Mouse (Mus musculus) stomach, postnatal 0 days (tissue): ENCODE measurements around the gene Ugt2a3. TPM values are rescaled to one million over a fixed set of nuclear protein-coding genes. Genes with fewer than 3 reads are reported as not detected.
"Not testable (repeated sequence)": the region's sequence is repeated elsewhere in the genome, so short reads cannot be mapped to it uniquely, and the experiment has no call there.

Source experiments
- ATAC-seq: fragments of 200-750 bp; cut with Nextera tagmentation; 2 replicates; pipeline ENCODE4 v1.8.0; 2017; ENCODE audit not compliant: low FRiP score, low TSS enrichment
- DNase-seq: peaks from one replicate; pipeline ENCODE4 v3.0.0-alpha.2; 2016; ENCODE audit warnings: low spot score
- H3K27ac ChIP-seq: fragments of 300-500 bp; sonication (generic); replicated peaks from 2 replicates; pipeline ENCODE4 v1.5.1; 2014; ENCODE audit warnings: mild to moderate bottlenecking, control low read depth
- H3K27me3 ChIP-seq: fragments of 300-500 bp; sonication (generic); 2 replicates; pipeline ENCODE4 v1.6.1; 2014; ENCODE audit warnings: low read length; ENCODE audit not compliant: control insufficient read depth, insufficient read depth
- H3K36me3 ChIP-seq: fragments of 300-500 bp; sonication (generic); 2 replicates; pipeline ENCODE4 v1.6.1; 2014; ENCODE audit warnings: low read length, mixed read lengths; ENCODE audit not compliant: control insufficient read depth, insufficient read depth
- H3K4me1 ChIP-seq: fragments of 300-500 bp; sonication (generic); replicated peaks from 2 replicates; pipeline ENCODE4 v1.6.1; 2014; ENCODE audit warnings: antibody characterized with exemption; ENCODE audit not compliant: control insufficient read depth, insufficient read depth
- H3K4me2 ChIP-seq: fragments of 300-500 bp; sonication (generic); replicated peaks from 2 replicates; pipeline ENCODE4 v1.6.1; 2014; ENCODE audit warnings: low read depth, mild to moderate bottlenecking, control low read depth, moderate library complexity
- H3K4me3 ChIP-seq: fragments of 300-500 bp; sonication (generic); 2 replicates; pipeline ENCODE4 v1.5.1; 2014; ENCODE audit warnings: low read depth, low read length, control low read depth
- H3K9ac ChIP-seq: fragments of 300-500 bp; sonication (generic); 2 replicates; pipeline ENCODE4 v1.6.1; 2014; ENCODE audit warnings: mild to moderate bottlenecking, low read length, control low read depth, mixed read lengths
- H3K9me3 ChIP-seq: fragments of 300-500 bp; sonication (generic); 2 replicates; pipeline ENCODE4 v1.6.1; 2016; ENCODE audit warnings: low read length; ENCODE audit not compliant: control insufficient read depth
- CTCF ChIP-seq: IDR thresholded peaks from 2 replicates; pipeline ENCODE4 v1.5.1; 2016; ENCODE audit warnings: antibody characterized with exemption, low read depth, mild to moderate bottlenecking, moderate library complexity
- EP300 ChIP-seq: optimal IDR thresholded peaks from 2 replicates; pipeline ENCODE3; 2016; ENCODE audit warnings: antibody characterized with exemption
- WGBS: fragments of 180-500 bp; shearing (Covaris S2); extraction: QIAGEN DNeasy Blood & Tissue Kit; methylation state at CpG from one replicate; pipeline ENCODE4 v1.1.7; 2014; 5-methylcytosine and 5-hydroxymethylcytosine counted together
- polyA plus RNA-seq: library from polyadenylated mRNA; unstranded; fragments of >200 nt; fragmentation: Nextera tagmentation; extraction: Ambion mirVana; gene quantifications from 2 replicates; pipeline ENCODE4 v1.2.1, GENCODE M21; 2015

The Ugt2a3 gene
- polyA plus RNA-seq: 0.55 and 0.96 TPM in 2 replicates

DNA sequence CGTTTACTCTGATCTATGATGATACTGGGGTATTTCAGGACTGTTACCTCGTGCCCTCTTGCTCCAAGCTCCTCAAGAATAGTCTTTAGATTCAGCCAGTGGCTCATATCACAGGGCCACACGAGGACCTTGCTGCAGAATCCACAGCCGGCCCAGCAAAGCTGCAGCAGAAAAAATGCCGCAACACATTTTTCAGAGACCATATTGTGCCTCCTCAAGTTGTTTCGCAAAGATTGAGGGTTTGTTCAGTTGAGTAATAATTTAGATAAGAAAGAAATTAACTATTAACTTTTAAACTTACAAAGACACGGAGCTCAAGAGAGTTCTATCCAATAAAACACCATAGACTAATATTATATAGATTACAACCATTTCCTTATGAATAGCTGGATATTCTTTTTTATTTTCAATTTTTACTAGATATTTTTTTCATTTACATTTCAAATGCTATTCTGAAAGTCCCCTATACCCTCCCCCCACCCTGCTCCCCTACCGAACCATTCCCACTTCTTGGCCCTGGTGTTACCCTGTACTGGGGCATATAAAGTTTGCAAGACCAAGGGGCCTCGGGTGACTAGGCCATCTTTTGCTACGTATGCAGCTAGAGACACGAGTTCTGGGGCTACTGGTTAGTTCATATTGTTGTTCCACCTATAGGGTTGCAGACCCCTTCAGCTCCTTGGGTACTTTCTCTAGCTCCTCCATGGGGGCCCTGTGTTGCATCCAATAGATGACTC lies at the start of gene Ugt2a3:
Gene Ugt2a3 (minus strand): TSS at position 235 of the 737 bp plus-strand sequence.
- 69% methylated on average over 11 of the region's 11 CpGs for WGBS
- H3K27me3 ChIP-seq: no peaks in the 10 kb centered on the region
- H3K9ac ChIP-seq: no peak within 1 kb of the TSS
- DNase-seq: no peak
- no peak within 1 kb of the TSS for H3K27ac ChIP-seq
- TF ChIP-seq CTCF (no peak), EP300 (no peak)
- no peak for ATAC-seq
- no peak within 1 kb of the TSS for H3K4me2 ChIP-seq
- H3K4me1 ChIP-seq: no peaks in the 10 kb centered on the region
- H3K36me3 ChIP-seq: no peaks in the 10 kb centered on the region
- no peak within 1 kb of the TSS for H3K4me3 ChIP-seq
- H3K9me3 ChIP-seq: no peaks in the 10 kb centered on the region

DNA sequence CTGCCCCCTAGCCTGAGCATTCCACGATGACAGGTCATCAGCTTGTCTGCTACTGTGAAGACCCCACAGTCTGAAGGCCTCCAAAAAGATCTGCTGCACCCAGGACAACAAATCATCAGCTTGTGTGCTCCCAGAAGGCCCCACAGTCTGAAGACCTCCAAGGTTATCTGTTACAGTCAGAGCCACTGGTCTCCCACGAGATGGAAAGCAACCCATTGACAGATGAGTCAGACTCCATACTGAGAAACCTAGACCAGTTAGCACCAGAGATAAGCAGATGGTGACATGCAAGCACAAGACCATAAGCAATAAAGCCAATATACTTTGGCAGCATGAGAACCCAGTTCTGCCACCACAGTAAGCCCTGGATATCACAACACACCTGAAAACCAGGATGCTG lies 43.2 kb upstream of the Ugt2a3 start:
- 46% methylated on average over 2 of the region's 2 CpGs for WGBS
- H3K4me1 ChIP-seq: no peaks in the 10 kb centered on the region
- H3K36me3 ChIP-seq: no peaks in the 10 kb centered on the region
- TF ChIP-seq EP300 (no peak), CTCF (no peak)
- no peaks in the 10 kb centered on the region for H3K9me3 ChIP-seq
- no peak overlapping the region for H3K27ac ChIP-seq
- no peak overlapping the region for H3K9ac ChIP-seq
- H3K4me3 ChIP-seq: no peak overlapping the region
- H3K27me3 ChIP-seq: no peaks in the 10 kb centered on the region
- H3K4me2 ChIP-seq: no peak overlapping the region
- DNase-seq (no peak), ATAC-seq (no peak)

DNA sequence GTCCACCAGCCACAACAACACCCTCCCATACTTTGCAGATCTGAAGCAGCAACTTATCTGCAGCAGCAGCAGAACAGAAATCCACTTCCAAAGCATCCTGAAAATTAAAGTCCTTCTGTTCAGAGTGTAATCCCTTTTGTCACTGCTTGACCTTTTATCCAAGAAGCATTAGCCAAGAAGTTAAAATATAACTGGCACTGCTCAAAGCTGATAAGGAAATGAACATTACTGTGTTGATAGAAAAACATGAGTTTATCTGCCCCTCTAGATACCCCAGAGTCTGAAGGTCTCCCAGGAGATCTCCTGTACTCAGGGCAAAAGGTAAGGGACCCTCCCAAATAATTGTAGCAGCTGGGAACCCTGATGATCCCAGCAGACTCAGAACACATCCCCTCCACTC lies 42.8 kb upstream of the Ugt2a3 start:
- Histone ChIP-seq H3K4me1 (no peaks in the 10 kb centered on the region), H3K9ac (no peak overlapping the region), H3K4me2 (no peak overlapping the region), H3K36me3 (no peaks in the 10 kb centered on the region), H3K4me3 (no peak overlapping the region), H3K9me3 (no peaks in the 10 kb centered on the region), H3K27me3 (no peaks in the 10 kb centered on the region), H3K27ac (no peak overlapping the region)
- TF ChIP-seq EP300: no peak
- DNase-seq (no peak), ATAC-seq (no peak)

DNA sequence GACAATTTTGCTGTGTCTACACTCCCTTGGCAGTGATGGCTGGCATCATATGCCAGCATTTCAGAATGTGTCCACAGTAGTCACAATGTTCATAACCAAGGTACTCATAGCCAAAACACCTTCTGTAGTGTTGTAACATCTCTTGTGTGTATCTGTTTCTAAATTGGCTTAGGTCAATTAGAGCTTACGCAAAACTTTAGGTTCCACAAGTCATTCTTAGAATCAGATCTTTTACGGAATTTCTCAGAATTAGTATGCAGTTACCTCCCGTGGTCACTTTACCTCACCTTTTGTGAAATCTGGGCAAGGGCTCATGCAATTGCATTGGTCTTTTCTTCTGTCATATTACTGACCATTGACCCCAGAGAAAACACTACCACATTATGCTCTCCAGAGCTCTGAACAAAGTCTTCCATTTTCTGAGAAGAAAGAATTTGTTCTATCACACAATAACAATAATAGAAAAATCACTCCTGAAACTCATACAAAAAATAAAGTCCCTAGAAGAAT lies 38.9 kb upstream of the Ugt2a3 start:
- WGBS: 84% methylated on average over 3 of the region's 3 CpGs
- H3K27me3 ChIP-seq: no peaks in the 10 kb centered on the region
- no peak overlapping the region for H3K4me2 ChIP-seq
- H3K9me3 ChIP-seq: no peaks in the 10 kb centered on the region
- ATAC-seq: no peak
- no peak overlapping the region for H3K27ac ChIP-seq
- TF ChIP-seq EP300: no peak
- TF ChIP-seq CTCF: no peak
- H3K4me3 ChIP-seq: no peak overlapping the region
- H3K4me1 ChIP-seq: no peaks in the 10 kb centered on the region
- H3K36me3 ChIP-seq: no peaks in the 10 kb centered on the region
- DNase-seq: no peak
- H3K9ac ChIP-seq: no peak overlapping the region

DNA sequence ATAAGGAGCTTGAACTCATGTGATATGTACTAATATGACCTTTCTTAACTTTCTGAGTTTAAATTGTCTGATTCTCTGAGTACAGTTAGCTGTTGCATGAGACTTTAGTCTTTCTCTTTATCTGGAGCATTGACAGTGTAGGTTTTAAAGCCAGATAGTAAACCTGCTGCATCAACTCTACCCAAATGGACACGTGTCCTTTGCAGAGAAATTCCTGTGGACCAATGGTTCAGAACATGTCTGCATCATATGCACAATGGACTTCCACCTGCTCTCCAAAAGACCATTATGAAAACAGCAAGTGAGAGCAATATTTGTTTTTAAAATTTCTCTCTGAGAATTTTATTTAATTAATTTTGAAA lies 36.5 kb upstream of the Ugt2a3 start:
- H3K36me3 ChIP-seq: no peaks in the 10 kb centered on the region
- ATAC-seq (no peak), DNase-seq (no peak)
- no peak overlapping the region for H3K4me3 ChIP-seq
- no peaks in the 10 kb centered on the region for H3K4me1 ChIP-seq
- TF ChIP-seq EP300: no peak
- TF ChIP-seq CTCF: no peak
- no peak overlapping the region for H3K4me2 ChIP-seq
- H3K9ac ChIP-seq: no peak overlapping the region
- no peak overlapping the region for H3K27ac ChIP-seq
- no peaks in the 10 kb centered on the region for H3K27me3 ChIP-seq
- H3K9me3 ChIP-seq: no peaks in the 10 kb centered on the region
- WGBS: 48% methylated on average over 1 of the region's 1 CpGs

DNA sequence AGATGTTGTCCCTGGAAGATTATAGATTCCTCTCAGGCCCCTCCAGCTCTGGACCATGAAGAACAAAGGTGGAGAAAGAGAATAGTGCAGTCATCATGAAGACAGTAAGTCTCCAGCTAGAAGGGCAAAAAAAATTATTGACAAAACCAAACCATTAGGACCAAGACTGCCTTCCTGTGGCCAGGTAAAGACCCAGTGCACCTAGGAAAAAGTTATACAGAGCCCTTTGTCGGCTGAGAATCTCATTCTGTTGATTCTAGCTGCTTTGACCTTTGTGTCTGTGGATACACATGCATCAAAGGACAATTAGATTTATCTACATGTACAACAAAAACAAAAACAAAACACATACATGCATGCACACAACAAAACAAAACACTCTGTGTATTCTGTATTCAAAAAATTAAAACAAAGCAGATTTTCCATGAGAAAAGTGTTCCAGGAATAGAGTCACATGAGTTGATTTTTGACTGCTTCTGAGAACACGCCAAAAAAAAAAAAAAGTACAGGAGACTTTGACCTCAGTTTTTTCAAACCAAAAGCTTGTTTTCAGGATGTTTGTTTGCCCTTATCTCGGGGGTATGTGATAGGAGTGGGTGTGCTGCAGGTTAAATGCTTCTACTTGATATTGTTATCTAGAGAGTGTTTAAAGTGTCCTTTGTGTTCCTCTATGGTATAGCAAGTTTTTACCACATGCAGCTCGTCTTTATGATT lies 36.0 kb upstream of the Ugt2a3 start:
- DNase-seq, H3K9me3 ChIP-seq, H3K9ac ChIP-seq, H3K27ac ChIP-seq, H3K4me2 ChIP-seq, H3K27me3 ChIP-seq, H3K4me3 ChIP-seq, H3K36me3 ChIP-seq, H3K4me1 ChIP-seq: not testable (repeated sequence)
- ATAC-seq: 0 out of 2 replicates have a peak, but pooled peaks have one; percentile 45
- WGBS: 40% methylated on average over 4 of the region's 4 CpGs
